Mouse (Mus musculus): ENCODE results near the gene Cyba. TPM values are rescaled to one million over a fixed set of nuclear protein-coding genes. Genes with fewer than 3 reads are reported as not detected.

The Cyba gene
- polyA plus RNA-seq, 1 experiment from 2014 or later, result 182 TPM

DNA sequence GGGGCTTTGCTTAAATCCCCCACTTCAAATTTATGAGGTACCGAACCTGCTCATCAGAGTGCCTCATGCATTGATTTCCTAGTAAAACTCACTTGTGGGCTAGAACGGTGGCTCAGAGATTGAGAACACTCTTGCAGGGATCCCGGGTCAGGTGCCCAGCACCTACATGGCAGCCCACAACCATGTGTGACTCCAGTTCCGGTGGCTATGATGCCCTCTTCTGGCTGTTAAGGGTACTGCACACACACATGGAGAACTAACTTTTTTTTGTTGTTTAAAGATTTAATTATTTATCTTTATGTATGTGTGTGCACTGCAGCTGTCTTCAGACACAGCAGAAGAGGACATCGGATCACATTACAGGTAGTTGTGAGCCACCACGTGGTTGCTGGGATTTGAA is 2.6 kb upstream of the Cyba start:
- Histone ChIP-seq H3K4me2 (no peak overlapping the region), H3K9ac (no peak overlapping the region), H3K9me3 (replicated peaks) (no peaks in the 10 kb centered on the region; the same call in 1 of the 2 replicates), H3K4me3 (no peak overlapping the region), H3K4me1 (replicated peaks) (peaks cover 35% of the 10 kb centered on the region), H3K36me3 (peaks cover 54% of the 10 kb centered on the region), H3K27ac (ENCODE audit: poor library complexity, severe bottlenecking) (no peak overlapping the region), H3K27me3 (replicated peaks) (no peaks in the 10 kb centered on the region)
- WGBS, result 84% methylated on average over 6 of the region's 6 CpGs
- ATAC-seq (ENCODE audit: insufficient number of reproducible peaks, low FRiP score), result no peak

DNA sequence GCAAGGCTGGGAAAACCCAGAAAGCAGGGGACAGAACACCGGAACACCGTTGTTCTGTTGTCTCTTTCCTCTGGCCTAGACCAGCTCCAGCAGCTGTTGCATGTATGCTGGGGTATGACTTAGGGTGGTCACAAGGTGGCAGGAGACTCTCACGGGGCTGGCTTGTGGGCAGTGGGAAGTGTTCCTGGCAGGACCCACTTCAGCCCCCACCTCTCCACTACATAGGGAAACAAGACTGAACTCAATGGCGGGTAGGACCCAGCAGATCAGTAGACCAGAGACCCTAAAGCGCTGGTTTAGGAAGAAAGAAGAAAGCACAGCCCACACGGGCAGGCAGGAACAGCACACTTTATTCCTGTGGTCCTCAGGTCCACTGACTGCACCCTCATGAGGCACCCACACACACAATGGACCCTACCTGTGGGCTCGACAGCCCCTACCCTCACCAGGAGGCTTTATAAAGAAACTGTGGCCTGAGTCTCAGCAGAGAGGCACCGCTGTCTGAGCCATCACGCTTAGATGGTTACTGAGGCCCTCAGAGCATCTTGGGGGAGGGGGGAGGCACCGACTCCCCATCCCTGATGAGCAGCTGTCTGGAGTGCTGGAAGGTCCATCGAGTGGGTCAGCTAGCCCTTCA is 657 bp upstream of the Cyba start:
- Histone ChIP-seq H3K36me3 (peaks cover 37% of the 10 kb centered on the region), H3K4me1 (replicated peaks) (peaks cover 33% of the 10 kb centered on the region), H3K9ac (peak overlapping the region; percentile 84), H3K27me3 (replicated peaks) (no peaks in the 10 kb centered on the region), H3K4me3 (no peak overlapping the region), H3K4me2 (peak overlapping the region; percentile 91), H3K9me3 (replicated peaks) (no peaks in the 10 kb centered on the region; the same call in 1 of the 2 replicates), H3K27ac (ENCODE audit: poor library complexity, severe bottlenecking) (peak overlapping the region; percentile 59; the same call in 1 of the 2 replicates)
- WGBS, result 64% methylated on average over 11 of the region's 11 CpGs
- ATAC-seq (ENCODE audit: insufficient number of reproducible peaks, low FRiP score), result peak; percentile 20

DNA sequence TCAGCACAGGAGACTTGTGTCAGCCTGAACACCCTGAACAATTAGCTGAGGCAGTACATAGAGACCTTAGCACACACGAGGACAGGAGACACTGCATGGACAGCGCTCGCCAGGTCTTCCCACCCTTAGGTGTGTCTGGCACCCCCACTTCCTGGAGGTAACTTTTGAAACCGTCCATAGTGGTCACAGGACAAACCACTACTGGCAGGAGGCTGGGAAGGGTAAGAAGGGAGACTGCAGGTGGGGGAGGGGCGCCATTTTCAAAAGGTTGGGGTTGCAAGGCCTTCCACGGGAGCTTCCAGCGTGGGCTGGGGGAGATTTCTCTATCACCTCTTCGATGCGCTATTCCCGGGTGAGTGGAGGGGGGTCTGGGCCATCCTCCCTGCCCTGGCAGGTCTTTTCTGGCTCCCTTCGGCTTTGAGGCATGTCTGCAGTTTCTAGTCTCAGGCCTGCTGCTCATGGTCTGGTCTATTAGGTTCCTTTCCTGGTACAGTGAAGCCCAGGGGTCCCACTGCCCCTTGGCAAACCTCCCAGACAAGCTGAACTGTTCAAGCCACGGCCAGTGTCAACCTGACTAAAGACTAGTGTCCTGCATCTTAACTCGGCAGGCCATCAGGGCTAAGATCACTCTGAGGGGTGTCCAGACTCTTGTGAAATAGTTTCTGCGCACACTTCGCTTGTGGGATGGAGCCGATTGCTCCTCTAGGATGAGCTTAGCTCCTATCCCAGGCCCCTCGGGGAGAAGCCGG is 862 bp downstream of the Cyba start:
- WGBS, result 26% methylated on average over 18 of the region's 18 CpGs
- ATAC-seq (ENCODE audit: insufficient number of reproducible peaks, low FRiP score), result 0 out of 2 replicates have a peak, but pooled peaks have one; percentile 9
- H3K4me3 ChIP-seq, result peak overlapping the region; percentile 63
- peaks cover 24% of the 10 kb centered on the region for H3K4me1 ChIP-seq (replicated peaks)
- H3K36me3 ChIP-seq, result peaks cover 30% of the 10 kb centered on the region
- peak overlapping the region; percentile 84 for H3K9ac ChIP-seq
- peak overlapping the region; percentile 59 for H3K27ac ChIP-seq (ENCODE audit: poor library complexity, severe bottlenecking)
- H3K9me3 ChIP-seq (replicated peaks), result no peaks in the 10 kb centered on the region; the same call in 1 of the 2 replicates
- peak overlapping the region; percentile 91 for H3K4me2 ChIP-seq
- H3K27me3 ChIP-seq (replicated peaks), result no peaks in the 10 kb centered on the region

DNA sequence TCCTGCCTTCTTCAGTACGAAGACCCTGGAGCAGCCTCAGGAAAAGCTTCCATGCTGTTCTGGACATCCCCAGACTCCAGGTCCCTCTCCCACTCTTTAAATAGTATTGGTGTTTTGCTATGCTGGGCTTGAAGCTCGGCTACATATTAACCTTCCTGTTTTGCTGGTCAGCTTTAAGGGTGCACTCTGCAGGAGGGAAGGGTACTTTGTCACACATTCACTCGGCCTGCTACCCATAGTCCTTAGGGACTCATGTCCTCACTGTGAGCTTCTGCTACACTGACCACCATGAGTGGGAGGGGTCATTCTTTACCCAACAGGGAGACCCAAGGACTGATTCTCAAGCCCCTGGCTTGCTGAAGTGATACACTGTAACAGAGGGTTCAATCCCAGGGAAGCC is 2.1 kb downstream of the Cyba start:
- Histone ChIP-seq H3K9me3 (replicated peaks) (no peaks in the 10 kb centered on the region; the same call in 1 of the 2 replicates), H3K4me2 (no peak overlapping the region), H3K36me3 (peaks cover 30% of the 10 kb centered on the region), H3K4me1 (replicated peaks) (peaks cover 24% of the 10 kb centered on the region), H3K27ac (ENCODE audit: poor library complexity, severe bottlenecking) (no peak overlapping the region), H3K4me3 (no peak overlapping the region), H3K27me3 (replicated peaks) (no peaks in the 10 kb centered on the region), H3K9ac (no peak overlapping the region)
- WGBS, result 69% methylated on average over 3 of the region's 3 CpGs
- no peak for ATAC-seq (ENCODE audit: insufficient number of reproducible peaks, low FRiP score)

DNA sequence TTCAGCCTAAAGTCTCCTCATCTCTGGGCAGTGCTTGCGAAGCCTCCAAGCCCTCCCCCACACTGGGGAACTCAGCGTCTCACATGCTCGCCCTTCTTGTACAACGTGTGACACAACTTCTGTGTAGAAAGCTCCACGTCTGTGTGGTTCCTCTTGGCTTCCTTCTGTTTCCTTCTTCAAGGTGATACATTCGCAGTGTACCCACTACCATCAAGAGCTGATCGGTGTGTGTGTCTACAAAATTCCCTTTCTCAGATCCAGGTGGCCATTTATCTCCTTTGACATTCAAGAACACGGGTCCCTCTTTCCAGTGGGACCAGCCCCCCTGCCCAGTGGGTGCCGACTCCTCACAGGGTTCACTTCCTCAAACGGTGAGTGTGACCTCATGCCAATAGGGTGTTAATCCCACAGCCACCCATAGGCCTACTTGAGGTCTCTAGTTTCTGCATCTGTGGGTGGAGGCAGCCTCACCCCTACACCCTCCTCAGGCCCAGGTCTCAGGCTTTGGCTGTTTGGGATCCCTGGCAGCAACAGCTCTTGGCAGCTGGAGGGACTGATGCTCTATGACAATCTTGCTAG is 2.6 kb downstream of the Cyba start:
- H3K36me3 ChIP-seq, result peaks cover 29% of the 10 kb centered on the region
- no peak overlapping the region for H3K27ac ChIP-seq (ENCODE audit: poor library complexity, severe bottlenecking)
- H3K27me3 ChIP-seq (replicated peaks), result no peaks in the 10 kb centered on the region
- peaks cover 24% of the 10 kb centered on the region for H3K4me1 ChIP-seq (replicated peaks)
- ATAC-seq (ENCODE audit: insufficient number of reproducible peaks, low FRiP score), result no peak
- 75% methylated on average over 10 of the region's 10 CpGs for WGBS
- H3K4me2 ChIP-seq, result no peak overlapping the region
- no peaks in the 10 kb centered on the region for H3K9me3 ChIP-seq (replicated peaks)
- no peak overlapping the region for H3K9ac ChIP-seq
- no peak overlapping the region for H3K4me3 ChIP-seq

GRCm38 (mm10) chr8:122428163-122428562 is 4.6 kb downstream of the Cyba start:
- no peak for ATAC-seq (ENCODE audit: insufficient number of reproducible peaks, low FRiP score)
- H3K4me2 ChIP-seq, result no peak overlapping the region
- no peaks in the 10 kb centered on the region for H3K27me3 ChIP-seq (replicated peaks)
- WGBS, result 85% methylated on average over 9 of the region's 9 CpGs
- H3K9ac ChIP-seq, result no peak overlapping the region
- H3K27ac ChIP-seq (ENCODE audit: poor library complexity, severe bottlenecking), result no peak overlapping the region
- peaks cover 23% of the 10 kb centered on the region for H3K36me3 ChIP-seq
- H3K4me1 ChIP-seq (replicated peaks), result peaks cover 34% of the 10 kb centered on the region
- H3K9me3 ChIP-seq (replicated peaks), result no peaks in the 10 kb centered on the region
- no peak overlapping the region for H3K4me3 ChIP-seq

DNA sequence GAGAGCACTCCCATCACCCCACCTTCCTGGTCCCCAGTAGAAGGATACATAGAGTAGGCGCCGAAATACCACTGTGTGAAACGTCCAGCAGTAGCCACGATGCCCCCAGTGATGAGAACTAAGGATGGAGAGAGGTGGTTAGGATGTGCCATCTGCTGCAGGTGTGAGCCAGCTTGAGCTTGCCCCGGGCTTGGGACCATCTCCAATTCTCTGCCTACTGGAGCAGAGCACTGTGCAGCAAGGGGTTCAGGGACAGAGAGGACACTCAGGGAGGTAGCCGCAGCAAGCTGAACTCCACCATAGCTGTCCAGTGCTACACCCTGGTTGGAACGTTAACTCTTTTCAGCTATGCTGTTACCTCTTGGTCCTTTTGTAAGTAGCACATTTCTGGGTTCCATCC is 5.1 kb downstream of the Cyba start:
- Histone ChIP-seq H3K9me3 (replicated peaks) (no peaks in the 10 kb centered on the region), H3K36me3 (peaks cover 23% of the 10 kb centered on the region), H3K4me2 (no peak overlapping the region), H3K4me1 (replicated peaks) (peaks cover 29% of the 10 kb centered on the region), H3K27me3 (replicated peaks) (no peaks in the 10 kb centered on the region), H3K27ac (ENCODE audit: poor library complexity, severe bottlenecking) (no peak overlapping the region), H3K4me3 (no peak overlapping the region), H3K9ac (no peak overlapping the region)
- no peak for ATAC-seq (ENCODE audit: insufficient number of reproducible peaks, low FRiP score)
- WGBS, result 77% methylated on average over 7 of the region's 7 CpGs

DNA sequence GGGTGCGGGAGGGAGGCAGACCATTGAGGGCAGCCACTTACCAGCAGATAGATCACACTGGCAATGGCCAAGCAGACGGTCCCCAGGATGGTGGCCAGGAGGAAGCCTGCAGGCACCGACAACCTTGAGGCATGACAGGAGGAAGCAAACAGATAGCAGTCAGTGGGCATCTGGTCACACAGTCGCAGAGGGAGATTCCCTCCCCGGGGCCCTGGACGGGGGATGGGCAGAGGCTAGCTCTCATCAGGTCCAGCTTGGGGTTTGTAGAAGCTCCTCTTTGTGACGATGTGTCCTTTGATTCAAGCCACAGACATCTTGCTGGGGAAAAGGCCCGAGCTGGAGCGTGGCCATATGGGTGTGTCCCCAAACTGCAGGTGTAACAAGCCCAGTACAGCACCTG is 6.6 kb downstream of the Cyba start:
- H3K9ac ChIP-seq, result no peak overlapping the region

GRCm38 (mm10) chr8:122423659-122424058 is 9.1 kb downstream of the Cyba start:
- no peak for ATAC-seq (ENCODE audit: insufficient number of reproducible peaks, low FRiP score)
- H3K4me3 ChIP-seq, result no peak overlapping the region
- H3K4me2 ChIP-seq, result no peak overlapping the region
- peaks cover 11% of the 10 kb centered on the region for H3K4me1 ChIP-seq (replicated peaks)
- no peak overlapping the region for H3K9ac ChIP-seq
- 32% methylated on average over 5 of the region's 5 CpGs for WGBS
- H3K36me3 ChIP-seq, result peaks cover 25% of the 10 kb centered on the region
- H3K27ac ChIP-seq (ENCODE audit: poor library complexity, severe bottlenecking), result no peak overlapping the region
- no peaks in the 10 kb centered on the region for H3K27me3 ChIP-seq (replicated peaks)
- no peaks in the 10 kb centered on the region for H3K9me3 ChIP-seq (replicated peaks)

More for the DNA sequence above, 6.6 kb downstream of the Cyba start:
- no peaks in the 10 kb centered on the region for H3K27me3 ChIP-seq (replicated peaks)
- no peak for ATAC-seq (ENCODE audit: insufficient number of reproducible peaks, low FRiP score)
- H3K4me1 ChIP-seq (replicated peaks), result peaks cover 16% of the 10 kb centered on the region
- peaks cover 23% of the 10 kb centered on the region for H3K36me3 ChIP-seq
- no peak overlapping the region for H3K27ac ChIP-seq (ENCODE audit: poor library complexity, severe bottlenecking)
- no peak overlapping the region for H3K4me3 ChIP-seq
- no peak overlapping the region for H3K4me2 ChIP-seq
- H3K9me3 ChIP-seq (replicated peaks), result no peaks in the 10 kb centered on the region
- 59% methylated on average over 9 of the region's 9 CpGs for WGBS

DNA sequence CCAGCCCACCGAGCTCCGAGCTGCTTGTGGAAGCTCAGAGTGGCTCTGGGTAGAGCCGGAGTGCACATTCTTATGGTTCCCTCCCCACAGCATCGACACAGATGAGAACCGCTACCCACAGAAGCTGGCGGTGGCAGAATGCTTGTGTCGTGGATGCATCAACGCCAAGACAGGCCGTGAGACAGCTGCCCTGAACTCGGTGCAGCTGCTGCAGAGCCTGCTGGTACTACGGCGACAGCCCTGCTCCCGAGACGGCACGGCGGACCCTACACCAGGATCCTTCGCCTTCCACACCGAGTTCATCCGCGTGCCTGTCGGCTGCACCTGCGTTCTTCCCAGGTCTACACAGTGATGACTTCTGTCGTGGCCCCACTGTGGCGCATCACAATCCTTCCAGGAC is 9.5 kb downstream of the Cyba start:
- no peak for ATAC-seq (ENCODE audit: insufficient number of reproducible peaks, low FRiP score)
- Histone ChIP-seq H3K4me3 (no peak overlapping the region), H3K9me3 (replicated peaks) (no peaks in the 10 kb centered on the region), H3K9ac (no peak overlapping the region), H3K36me3 (peaks cover 30% of the 10 kb centered on the region), H3K4me1 (replicated peaks) (peaks cover 11% of the 10 kb centered on the region), H3K4me2 (no peak overlapping the region), H3K27ac (ENCODE audit: poor library complexity, severe bottlenecking) (no peak overlapping the region), H3K27me3 (replicated peaks) (no peaks in the 10 kb centered on the region)
- 85% methylated on average over 24 of the region's 24 CpGs for WGBS

DNA sequence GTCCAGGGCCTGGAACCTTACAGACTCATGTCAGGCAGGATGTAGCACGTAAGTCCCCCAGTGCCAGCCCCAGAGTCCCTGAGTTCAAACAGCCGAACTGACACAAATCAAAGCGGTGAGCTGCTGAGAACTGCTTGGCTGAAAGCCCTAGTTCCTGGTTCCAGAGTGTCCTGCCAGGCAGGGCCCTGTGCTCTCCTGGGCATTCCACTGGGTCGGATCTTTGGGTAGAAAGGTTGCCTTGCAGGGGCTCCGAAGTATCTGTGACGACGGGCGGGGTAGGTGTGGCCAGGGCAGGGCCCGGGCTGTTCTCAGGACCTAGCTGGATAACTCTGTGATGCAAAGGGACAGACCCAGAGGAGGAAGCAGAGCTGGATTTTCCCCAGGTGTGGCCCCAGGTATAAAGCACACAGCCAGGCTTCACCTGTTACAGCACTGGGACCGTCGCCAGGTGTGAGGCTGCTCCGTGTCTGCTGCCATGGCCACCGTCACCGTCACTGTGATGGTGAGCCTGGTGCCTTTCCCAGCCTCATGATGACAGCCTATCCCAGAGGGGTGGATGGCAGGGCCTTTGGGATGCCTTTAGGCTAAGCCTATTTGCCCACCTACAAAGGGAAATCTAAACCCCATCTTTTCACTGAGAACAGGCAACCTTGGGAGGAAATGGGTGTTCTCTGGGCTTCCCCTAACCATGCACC is 11.2 kb downstream of the Cyba start, which contains the start of gene Il17c:
Gene Il17c (plus strand): TSS at position 645 of the 695 bp plus-strand sequence.
- Histone ChIP-seq H3K9ac (no peak within 1 kb of the TSS), H3K36me3 (peaks cover 39% of the 10 kb centered on the region), H3K4me2 (no peak within 1 kb of the TSS), H3K4me1 (replicated peaks) (peaks cover 11% of the 10 kb centered on the region), H3K27me3 (replicated peaks) (no peaks in the 10 kb centered on the region), H3K4me3 (no peak within 1 kb of the TSS), H3K27ac (ENCODE audit: poor library complexity, severe bottlenecking) (no peak within 1 kb of the TSS), H3K9me3 (replicated peaks) (no peaks in the 10 kb centered on the region)
- WGBS, result 78% methylated on average over 14 of the region's 14 CpGs
- no peak for ATAC-seq (ENCODE audit: insufficient number of reproducible peaks, low FRiP score)

Data from heart, embryonic 12.5 days (tissue).